Mouse (Mus musculus) small intestine, adult 2 months (tissue): ENCODE measurements at regions not wholly inside any gene's neighbourhood (a gene's known extent, or its start where the extent isn't known, plus 50 kb on each side); places are given as distances from the start of the nearest gene placed in this dataset.

Experiments used
- CTCF ChIP-seq: fragments of 200-500 bp; IDR thresholded peaks from 2 replicates; pipeline ENCODE4 v1.5.1; 2012; ENCODE audit warnings: low read depth, mild to moderate bottlenecking, control low read depth, inconsistent platforms, low read length, moderate library complexity, mixed read lengths; ENCODE audit not compliant: insufficient replicate concordance, insufficient read length; ENCODE audit errors: extremely low read depth
- POLR2A ChIP-seq: fragments of 200-500 bp; IDR thresholded peaks from 2 replicates; pipeline ENCODE4 v1.6.1; 2012; ENCODE audit warnings: low read depth, mild to moderate bottlenecking, control low read depth, inconsistent platforms, low read length, moderate library complexity

GRCm38 (mm10) chr13:107365766-107366165, 343.8 kb upstream of the Kif2a start:
- TF ChIP-seq CTCF = no peak
- TF ChIP-seq POLR2A = no peak
